Mouse (Mus musculus) lung, postnatal 0 days (tissue): Measurements from ENCODE around the gene Enpep.

Experiments used
- CTCF ChIP-seq: IDR thresholded peaks from 2 replicates; pipeline ENCODE4 v1.5.1; 2016; ENCODE audit warnings: antibody characterized with exemption, mild to moderate bottlenecking
- EP300 ChIP-seq: IDR thresholded peaks from 2 replicates; pipeline ENCODE4 v1.6.1; 2016; ENCODE audit warnings: antibody characterized with exemption, mild to moderate bottlenecking, control low read depth

- TF ChIP-seq EP300 = no peak
- TF ChIP-seq CTCF = no peak
These were observed 78.3 kb downstream of the Enpep start for GRCm38 (mm10) chr3:129254246-129254645.
